Mouse (Mus musculus): ENCODE measurements around the gene H2al1i. TPM values are rescaled to one million over a fixed set of nuclear protein-coding genes. Genes with fewer than 3 reads are reported as not detected.
"Not testable (repeated sequence)": the region's sequence is repeated elsewhere in the genome, so short reads cannot be mapped to it uniquely, and the experiment has no call there.

H2al1i gene
- polyA plus RNA-seq (2015; fragmentation: Nextera tagmentation; extraction: Ambion mirVana): not detected in 2 replicates

- H3K9ac ChIP-seq; H3K4me2 ChIP-seq; H3K27me3 ChIP-seq; H3K27ac ChIP-seq; H3K4me3 ChIP-seq; ATAC-seq (ENCODE audit: low FRiP score); H3K4me1 ChIP-seq (replicated peaks); H3K9me3 ChIP-seq; H3K36me3 ChIP-seq: not testable (repeated sequence)
- WGBS: 84% methylated on average over 2 of the region's 5 CpGs
These were observed at the start of gene H2al1i for GRCm38 (mm10) chrX:11324359-11324758. Gene H2al1i (plus strand): TSS chrX:11324659.

GRCm38 (mm10) chrX:11277083-11277482, 47.4 kb upstream of the H2al1i start:
- H3K27ac ChIP-seq: no peak overlapping the region
- no peaks in the 10 kb centered on the region for H3K9me3 ChIP-seq
- no peak overlapping the region for H3K4me2 ChIP-seq
- WGBS: 74% methylated on average over 6 of the region's 6 CpGs
- no peak overlapping the region for H3K4me3 ChIP-seq
- no peak for ATAC-seq (ENCODE audit: low FRiP score)
- H3K27me3 ChIP-seq: peaks cover 7% of the 10 kb centered on the region; the same call in 1 of the 2 replicates
- no peaks in the 10 kb centered on the region for H3K4me1 ChIP-seq (replicated peaks)
- no peaks in the 10 kb centered on the region for H3K36me3 ChIP-seq
- no peak overlapping the region for H3K9ac ChIP-seq

GRCm38 (mm10) chrX:11280741-11281140, 43.7 kb upstream of the H2al1i start:
- Histone ChIP-seq H3K4me2 (no peak overlapping the region), H3K27ac (no peak overlapping the region), H3K36me3 (no peaks in the 10 kb centered on the region), H3K27me3 (peaks cover 7% of the 10 kb centered on the region; the same call in 1 of the 2 replicates), H3K9ac (no peak overlapping the region), H3K4me3 (no peak overlapping the region), H3K4me1 (replicated peaks) (no peaks in the 10 kb centered on the region), H3K9me3 (no peaks in the 10 kb centered on the region)
- ATAC-seq (ENCODE audit: low FRiP score): no peak
- 68% methylated on average over 2 of the region's 2 CpGs for WGBS

GRCm38 (mm10) chrX:11288306-11288882, 36.1 kb upstream of the H2al1i start:
- Histone ChIP-seq H3K4me2 (no peak overlapping the region), H3K27me3 (peaks cover 11% of the 10 kb centered on the region; the same call in 1 of the 2 replicates), H3K36me3 (no peaks in the 10 kb centered on the region), H3K4me1 (replicated peaks) (no peaks in the 10 kb centered on the region), H3K9ac (no peak overlapping the region), H3K27ac (no peak overlapping the region), H3K9me3 (no peaks in the 10 kb centered on the region), H3K4me3 (no peak overlapping the region)
- WGBS: 78% methylated on average over 14 of the region's 14 CpGs
- no peak for ATAC-seq (ENCODE audit: low FRiP score)

- Histone ChIP-seq H3K9me3 (no peaks in the 10 kb centered on the region), H3K4me1 (replicated peaks) (no peaks in the 10 kb centered on the region), H3K27ac (no peak overlapping the region), H3K27me3 (peaks cover 11% of the 10 kb centered on the region; the same call in 1 of the 2 replicates), H3K9ac (no peak overlapping the region), H3K36me3 (no peaks in the 10 kb centered on the region), H3K4me3 (no peak overlapping the region), H3K4me2 (no peak overlapping the region)
- WGBS: 59% methylated on average over 4 of the region's 4 CpGs
- no peak for ATAC-seq (ENCODE audit: low FRiP score)
These were observed 35.2 kb upstream of the H2al1i start for GRCm38 (mm10) chrX:11289244-11289643.

GRCm38 (mm10) chrX:11298957-11299356, 25.5 kb upstream of the H2al1i start, which contains the start of gene H2al1a:
Gene H2al1a (plus strand): TSS chrX:11299257.
- H3K4me2 ChIP-seq; H3K4me1 ChIP-seq (replicated peaks); H3K4me3 ChIP-seq; H3K27ac ChIP-seq; H3K36me3 ChIP-seq; ATAC-seq (ENCODE audit: low FRiP score); H3K9ac ChIP-seq; H3K27me3 ChIP-seq; H3K9me3 ChIP-seq: not testable (repeated sequence)
- WGBS: no CpG with 5 or more reads among the region's 3 CpGs

- not testable (repeated sequence) for H3K4me3 ChIP-seq; H3K27me3 ChIP-seq; H3K9ac ChIP-seq; H3K9me3 ChIP-seq; H3K27ac ChIP-seq; H3K36me3 ChIP-seq; H3K4me1 ChIP-seq (replicated peaks); ATAC-seq (ENCODE audit: low FRiP score); H3K4me2 ChIP-seq
- WGBS: 89% methylated on average over 1 of the region's 3 CpGs
These were observed 22.3 kb upstream of the H2al1i start, which contains the start of gene H2al1b for GRCm38 (mm10) chrX:11302132-11302531. Gene H2al1b (plus strand): TSS chrX:11302432.

- not testable (repeated sequence) for H3K9ac ChIP-seq; ATAC-seq (ENCODE audit: low FRiP score); H3K9me3 ChIP-seq; H3K27me3 ChIP-seq; H3K36me3 ChIP-seq; H3K27ac ChIP-seq; H3K4me1 ChIP-seq (replicated peaks); H3K4me2 ChIP-seq; H3K4me3 ChIP-seq
- 100% methylated on average over 1 of the region's 6 CpGs for WGBS
These were observed 19.1 kb upstream of the H2al1i start, which contains the start of gene H2al1c for GRCm38 (mm10) chrX:11305355-11305754. Gene H2al1c (plus strand): TSS chrX:11305655.

- no CpG with 5 or more reads among the region's 6 CpGs for WGBS
- H3K9ac ChIP-seq; H3K4me1 ChIP-seq (replicated peaks); H3K27me3 ChIP-seq; H3K27ac ChIP-seq; H3K9me3 ChIP-seq; H3K36me3 ChIP-seq; ATAC-seq (ENCODE audit: low FRiP score); H3K4me2 ChIP-seq; H3K4me3 ChIP-seq: not testable (repeated sequence)
These were observed 15.9 kb upstream of the H2al1i start, which contains the start of gene H2al1d for GRCm38 (mm10) chrX:11308524-11308923. Gene H2al1d (plus strand): TSS chrX:11308824.

- not testable (repeated sequence) for H3K9ac ChIP-seq; H3K4me2 ChIP-seq; ATAC-seq (ENCODE audit: low FRiP score); H3K4me1 ChIP-seq (replicated peaks); H3K27me3 ChIP-seq; H3K27ac ChIP-seq; H3K9me3 ChIP-seq; H3K36me3 ChIP-seq; H3K4me3 ChIP-seq
- WGBS: no CpG with 5 or more reads among the region's 3 CpGs
These were observed 12.8 kb upstream of the H2al1i start, which contains the start of gene H2al1e for GRCm38 (mm10) chrX:11311634-11312033. Gene H2al1e (plus strand): TSS chrX:11311934.

- not testable (repeated sequence) for ATAC-seq (ENCODE audit: low FRiP score)
These were observed 9.6 kb upstream of the H2al1i start, which contains the start of gene H2al1f for GRCm38 (mm10) chrX:11314858-11315257. Gene H2al1f (plus strand): TSS chrX:11315158.

GRCm38 (mm10) chrX:11317956-11318355, 6.5 kb upstream of the H2al1i start, which contains the start of gene H2al1g:
Gene H2al1g (plus strand): TSS chrX:11318256.
- not testable (repeated sequence) for H3K27ac ChIP-seq; H3K27me3 ChIP-seq; H3K4me3 ChIP-seq; H3K4me1 ChIP-seq (replicated peaks); ATAC-seq (ENCODE audit: low FRiP score); H3K9ac ChIP-seq; H3K9me3 ChIP-seq; H3K36me3 ChIP-seq; H3K4me2 ChIP-seq
- WGBS: no CpG with 5 or more reads among the region's 3 CpGs

More at GRCm38 (mm10) chrX:11314858-11315257, 9.6 kb upstream of the H2al1i start, which contains the start of gene H2al1f:
- H3K9me3 ChIP-seq; H3K4me2 ChIP-seq; H3K27ac ChIP-seq; H3K36me3 ChIP-seq; H3K4me3 ChIP-seq; H3K27me3 ChIP-seq; H3K9ac ChIP-seq; H3K4me1 ChIP-seq (replicated peaks): not testable (repeated sequence)
- WGBS: no CpG with 5 or more reads among the region's 6 CpGs

- not testable (repeated sequence) for H3K9ac ChIP-seq; H3K27me3 ChIP-seq; ATAC-seq (ENCODE audit: low FRiP score); H3K36me3 ChIP-seq; H3K4me2 ChIP-seq; H3K9me3 ChIP-seq; H3K4me3 ChIP-seq; H3K4me1 ChIP-seq (replicated peaks); H3K27ac ChIP-seq
- no CpG with 5 or more reads among the region's 6 CpGs for WGBS
These were observed 3.3 kb upstream of the H2al1i start, which contains the start of gene H2al1h for GRCm38 (mm10) chrX:11321192-11321591. Gene H2al1h (plus strand): TSS chrX:11321492.
